Mouse (Mus musculus) forelimb bud, embryonic 11.5 days (tissue): ENCODE measurements around the gene Resf1.
"Not testable (repeated sequence)": the region's sequence is repeated elsewhere in the genome, so short reads cannot be mapped to it uniquely, and the experiment has no call there.

Source experiments
- DNase-seq: peaks from one replicate; pipeline ENCODE4 v3.0.0-alpha.2; 2012; ENCODE audit warnings: low read depth, low spot score

Resf1 gene

GRCm38 (mm10) chr6:149343802-149344201, 34.6 kb downstream of the Resf1 start:
- no peak for DNase-seq

GRCm38 (mm10) chr6:149344372-149344771, 35.2 kb downstream of the Resf1 start:
- no peak for DNase-seq

- not testable (repeated sequence) for DNase-seq
Observed at GRCm38 (mm10) chr6:149348211-149348610, 39.0 kb downstream of the Resf1 start.

GRCm38 (mm10) chr6:149354826-149355495, 45.7 kb downstream of the Resf1 start:
- DNase-seq = peak; percentile 16

- DNase-seq = not testable (repeated sequence)
Observed at GRCm38 (mm10) chr6:149355799-149356198, 46.6 kb downstream of the Resf1 start.

GRCm38 (mm10) chr6:149357155-149357554, 47.9 kb downstream of the Resf1 start:
- no peak for DNase-seq

- DNase-seq = not testable (repeated sequence)
Observed at GRCm38 (mm10) chr6:149362533-149362932, 53.3 kb downstream of the Resf1 start.

- DNase-seq = not testable (repeated sequence)
Observed at GRCm38 (mm10) chr6:149365975-149366374, 56.8 kb downstream of the Resf1 start.

- DNase-seq = no peak
Observed at GRCm38 (mm10) chr6:149366403-149366802, 57.2 kb downstream of the Resf1 start.

GRCm38 (mm10) chr6:149374986-149375457, 65.8 kb downstream of the Resf1 start:
- DNase-seq = peak; percentile 43

GRCm38 (mm10) chr6:149383531-149383930, 74.3 kb downstream of the Resf1 start:
- no peak for DNase-seq
